29 mouse cellular contexts compared by ENCODE assay signal in genomic region chr11:44425006-44425405, GRCm38 (mm10). TPM values are rescaled to one million over a fixed set of nuclear protein-coding genes. Genes with fewer than 3 reads are reported as not detected.
A peak's percentile ranks its signal among the peaks of the same experiment; 100 is the strongest.
DNase-seq lines count a peak whose midpoint lies in the region; ATAC-seq lines count a peak whose summit lies in the region.
"Had no signal": no experiment of that assay in that cellular context is flagged by ENCODE, and none has a peak within 500 bp of the region (broad histone marks: within the 10 kb centered on the region; RNA-seq: fewer than 3 reads in every experiment).

No protein-coding gene starts in this region.

- H3K27ac ChIP-seq in intestine, embryonic 15.5 days, result no peak overlapping the region
- H3K27ac ChIP-seq: embryonic facial prominence, embryonic 12.5 days; forebrain, embryonic 12.5 days; heart, adult 2 months; hindbrain, embryonic 12.5 days; hindbrain, postnatal 0 days; kidney, embryonic 15.5 days had no signal

- 59% methylated on average over 8 of the region's 8 CpGs for WGBS in intestine, embryonic 15.5 days

- H3K4me3 ChIP-seq in intestine, embryonic 15.5 days (replicated peaks), result no peak overlapping the region
- H3K4me3 ChIP-seq: embryonic facial prominence, embryonic 12.5 days; forebrain, embryonic 12.5 days; heart, adult 2 months; heart, embryonic 12.5 days; hindbrain, embryonic 12.5 days; kidney, embryonic 15.5 days had no signal

- DNase-seq in adrenal gland, adult (ENCODE audit: inconsistent age in 2 of 2, low spot score in 1 of 2), result peak; percentile 36 to 82
- DNase-seq in adrenal gland, postnatal 4 days (ENCODE audit: low spot score in 2 of 2), result no peak
- DNase-seq in 3134 (ENCODE audit: extremely low read depth, insufficient read length, low spot score) (peak; percentile 32), NIH3T3 (ENCODE audit: low read depth) (peak; percentile 37)
- DNase-seq in adrenal gland, postnatal 36 days, result peak; percentile 36 to 49
- DNase-seq in ovary, postnatal 10 days (ENCODE audit: low spot score), result no peak
- DNase-seq: cerebellum, adult 11 months; cerebellum, adult 8-10 months; cerebellum, postnatal 14 days; embryo, embryonic 11 days; gastrocnemius, postnatal 10 days; heart, adult 2 months had no signal

- no peaks in the 10 kb centered on the region for H3K9me3 ChIP-seq in intestine, embryonic 15.5 days
- H3K9me3 ChIP-seq: embryonic facial prominence, embryonic 12.5 days; forebrain, embryonic 12.5 days; heart, embryonic 12.5 days; hindbrain, embryonic 12.5 days; kidney, embryonic 15.5 days had no signal

- H3K27me3 ChIP-seq in intestine, embryonic 15.5 days (replicated peaks), result no peaks in the 10 kb centered on the region
- H3K27me3 ChIP-seq: forebrain, embryonic 12.5 days; hindbrain, embryonic 12.5 days; kidney, embryonic 15.5 days had no signal

- no peak for ATAC-seq in intestine, embryonic 15.5 days
- ATAC-seq: forebrain, embryonic 16.5 days; hindbrain, postnatal 0 days had no signal

- no peaks in the 10 kb centered on the region for H3K36me3 ChIP-seq in intestine, embryonic 15.5 days
- H3K36me3 ChIP-seq: embryonic facial prominence, embryonic 12.5 days; forebrain, embryonic 12.5 days; heart, embryonic 12.5 days; hindbrain, embryonic 12.5 days; kidney, embryonic 15.5 days had no signal

- H3K4me2 ChIP-seq in intestine, embryonic 15.5 days (replicated peaks), result no peak overlapping the region
- H3K4me2 ChIP-seq: embryonic facial prominence, embryonic 12.5 days; forebrain, embryonic 12.5 days; heart, embryonic 12.5 days; hindbrain, embryonic 12.5 days; kidney, embryonic 15.5 days had no signal

- H3K4me1 ChIP-seq in intestine, embryonic 15.5 days (replicated peaks), result no peaks in the 10 kb centered on the region
- H3K4me1 ChIP-seq: embryonic facial prominence, embryonic 12.5 days; hindbrain, embryonic 12.5 days had no signal

- H3K9ac ChIP-seq in intestine, embryonic 15.5 days, result no peak overlapping the region
- H3K9ac ChIP-seq: embryonic facial prominence, embryonic 12.5 days; forebrain, embryonic 12.5 days; heart, embryonic 12.5 days; hindbrain, embryonic 12.5 days; kidney, embryonic 15.5 days had no signal

RNA-seq across cellular contexts. Expression of gene Il12b, which starts 25.1 kb away (rescaled TPM):
- total RNA-seq in adrenal gland, postnatal 4 days (2021), result under 1 TPM in 1 of 2 experiments, not detected in 1; 0.14 TPM
- total RNA-seq in adrenal gland, postnatal 36 days (2021), result not detected
- polyA plus RNA-seq in intestine, embryonic 15.5 days (2015; fragmentation: Nextera tagmentation; extraction: Ambion mirVana), result not detected in 2 replicates
- total RNA-seq: adrenal gland, adult 18-20 months; common myeloid progenitor, adult 5-6 weeks; ES-E14; gastrocnemius, postnatal 10 days; gastrocnemius, postnatal 4 days; heart, adult 2 months; heart, postnatal 25 days; hindbrain, postnatal 0 days had no signal
- polyA plus RNA-seq: brain, embryonic 14.5 days; embryonic facial prominence, embryonic 12.5 days; forebrain, embryonic 12.5 days; frontal cortex, adult 2 months; heart, adult 2 months; heart, embryonic 16.5 days; hindbrain, embryonic 12.5 days; hindbrain, postnatal 0 days; intestine, embryonic 14.5 days; kidney, embryonic 15.5 days had no signal

RNA-seq across cellular contexts. Expression of gene Ublcp1, which starts 45.3 kb away (rescaled TPM):
- 10 to 100 TPM; 41.4 to 46.7 TPM for total RNA-seq in adrenal gland, postnatal 4 days (2021)
- 10 to 100 TPM; 42.5 to 44.1 TPM for total RNA-seq in adrenal gland, postnatal 36 days (2021)
- 55.1 and 56.9 TPM in 2 replicates for polyA plus RNA-seq in intestine, embryonic 15.5 days (2015; fragmentation: Nextera tagmentation; extraction: Ambion mirVana)

Comparison
In these comparisons a context has a peak if more than half of its experiments do, and no peak if none do; other contexts are left out.
1. DNase-seq: peak in adrenal gland, adult (2 of 2), 3134 (single experiment), NIH3T3 (single experiment) and adrenal gland, postnatal 36 days (2 of 2); none in adrenal gland, postnatal 4 days (0 of 2) and ovary, postnatal 10 days (single experiment).